Mouse (Mus musculus) forebrain, embryonic 14.5 days (tissue): ENCODE data around the gene Cxcl17. TPM values are rescaled to one million over a fixed set of nuclear protein-coding genes. Genes with fewer than 3 reads are reported as not detected.
"Not testable (repeated sequence)": the region's sequence is repeated elsewhere in the genome, so short reads cannot be mapped to it uniquely, and the experiment has no call there.

ENCODE experiments used
- ATAC-seq: fragments of 200-750 bp; cut with Nextera tagmentation; 2 replicates; pipeline ENCODE4 v1.8.0; 2017; ENCODE audit warnings: mild to moderate bottlenecking, moderate library complexity
- DNase-seq: peaks from one replicate; pipeline ENCODE4 v3.0.0-alpha.2; 2015; ENCODE audit warnings: low spot score
- H3K27ac ChIP-seq: fragments of 300-500 bp; sonication (generic); 2 replicates; pipeline ENCODE4 v1.5.1; 2014; ENCODE audit warnings: low read depth, mild to moderate bottlenecking, control low read depth, low read length, moderate library complexity
- H3K27me3 ChIP-seq: fragments of 300-500 bp; sonication (generic); replicated peaks from 2 replicates; pipeline ENCODE4 v1.6.1; 2014; ENCODE audit warnings: low read length, control low read depth, mixed read lengths; ENCODE audit not compliant: control insufficient read depth, insufficient read depth
- H3K36me3 ChIP-seq: fragments of 300-500 bp; sonication (generic); 2 replicates; pipeline ENCODE4 v1.6.1; 2014; ENCODE audit warnings: low read length, control low read depth; ENCODE audit not compliant: control insufficient read depth, insufficient read depth
- H3K4me1 ChIP-seq: fragments of 300-500 bp; sonication (generic); 2 replicates; pipeline ENCODE4 v1.6.1; 2014; ENCODE audit warnings: antibody characterized with exemption, low read length, control low read depth; ENCODE audit not compliant: control insufficient read depth, insufficient read depth
- H3K4me2 ChIP-seq: fragments of 300-500 bp; sonication (generic); 2 replicates; pipeline ENCODE4 v1.6.1; 2014; ENCODE audit warnings: mild to moderate bottlenecking, control low read depth, low read length
- H3K4me3 ChIP-seq: fragments of 300-500 bp; sonication (generic); 2 replicates; pipeline ENCODE4 v1.5.1; 2014; ENCODE audit warnings: low read depth, low read length, control low read depth
- H3K9ac ChIP-seq: fragments of 300-500 bp; sonication (generic); 2 replicates; pipeline ENCODE4 v1.6.1; 2014; ENCODE audit warnings: mild to moderate bottlenecking, low read length, control low read depth, moderate library complexity
- H3K9me3 ChIP-seq: fragments of 300-500 bp; sonication (generic); replicated peaks from 2 replicates; pipeline ENCODE4 v1.6.1; 2016; ENCODE audit warnings: low read length, control low read depth, mixed read lengths; ENCODE audit not compliant: control insufficient read depth
- WGBS: fragments of 180-500 bp; shearing (Covaris S2); extraction: QIAGEN DNeasy Blood & Tissue Kit; methylation state at CpG from one replicate; pipeline ENCODE4 v1.1.7; 2014; 5-methylcytosine and 5-hydroxymethylcytosine counted together
- polyA plus RNA-seq: library from polyadenylated mRNA; unstranded; fragments of >200 nt; fragmentation: Nextera tagmentation; extraction: Ambion mirVana; gene quantifications from 2 replicates; pipeline ENCODE4 v1.2.1, GENCODE M21; 2014

Cxcl17 gene
- polyA plus RNA-seq, 1 experiment from 2014 or later: not detected

- ATAC-seq: no peak
- WGBS: 93% methylated on average over 3 of the region's 3 CpGs
- H3K27me3 ChIP-seq: no peaks in the 10 kb centered on the region
Observed at GRCm38 (mm10) chr7:25428321-25428720, 15.6 kb upstream of the Cxcl17 start.

GRCm38 (mm10) chr7:25427144-25427543, 14.5 kb upstream of the Cxcl17 start:
- Histone ChIP-seq H3K4me1 (no peaks in the 10 kb centered on the region), H3K9ac (no peak overlapping the region), H3K9me3 (no peaks in the 10 kb centered on the region), H3K27ac (no peak overlapping the region), H3K4me3 (no peak overlapping the region), H3K27me3 (no peaks in the 10 kb centered on the region), H3K4me2 (no peak overlapping the region), H3K36me3 (no peaks in the 10 kb centered on the region)
- DNase-seq: no peak
- WGBS: 84% methylated on average over 5 of the region's 5 CpGs
- ATAC-seq: no peak

More at GRCm38 (mm10) chr7:25428321-25428720, 15.6 kb upstream of the Cxcl17 start:
- H3K4me1 ChIP-seq: 0 out of 2 replicates have a peak, but pooled peaks cover 4% of the 10 kb centered on the region
- H3K9ac ChIP-seq: no peak overlapping the region
- DNase-seq: no peak
- no peak overlapping the region for H3K27ac ChIP-seq
- H3K36me3 ChIP-seq: no peaks in the 10 kb centered on the region
- H3K9me3 ChIP-seq: no peaks in the 10 kb centered on the region
- no peak overlapping the region for H3K4me3 ChIP-seq
- no peak overlapping the region for H3K4me2 ChIP-seq

GRCm38 (mm10) chr7:25426380-25426779, 13.7 kb upstream of the Cxcl17 start:
- H3K36me3 ChIP-seq, H3K4me2 ChIP-seq, H3K4me1 ChIP-seq, H3K9me3 ChIP-seq, ATAC-seq, H3K9ac ChIP-seq, DNase-seq, H3K4me3 ChIP-seq, H3K27me3 ChIP-seq, H3K27ac ChIP-seq: not testable (repeated sequence)
- 91% methylated on average over 4 of the region's 4 CpGs for WGBS

GRCm38 (mm10) chr7:25424429-25424828, 11.7 kb upstream of the Cxcl17 start:
- peak; percentile 94 for DNase-seq
- H3K27me3 ChIP-seq: no peaks in the 10 kb centered on the region
- WGBS: 34% methylated on average over 4 of the region's 4 CpGs
- no peak overlapping the region for H3K9ac ChIP-seq
- peak; percentile 60 for ATAC-seq
- H3K4me1 ChIP-seq: no peaks in the 10 kb centered on the region
- no peaks in the 10 kb centered on the region for H3K9me3 ChIP-seq
- no peak overlapping the region for H3K27ac ChIP-seq
- no peak overlapping the region for H3K4me2 ChIP-seq
- no peak overlapping the region for H3K4me3 ChIP-seq
- H3K36me3 ChIP-seq: no peaks in the 10 kb centered on the region

- Histone ChIP-seq H3K9me3 (no peaks in the 10 kb centered on the region), H3K27me3 (no peaks in the 10 kb centered on the region), H3K9ac (no peak overlapping the region), H3K27ac (no peak overlapping the region), H3K4me1 (no peaks in the 10 kb centered on the region), H3K36me3 (no peaks in the 10 kb centered on the region), H3K4me3 (no peak overlapping the region), H3K4me2 (no peak overlapping the region)
- ATAC-seq (no peak), DNase-seq (no peak)
- WGBS: 65% methylated on average over 16 of the region's 16 CpGs
Observed at GRCm38 (mm10) chr7:25422286-25422841, 9.7 kb upstream of the Cxcl17 start.

- no peak overlapping the region for H3K9ac ChIP-seq
- ATAC-seq (no peak), DNase-seq (no peak)
- no peaks in the 10 kb centered on the region for H3K4me1 ChIP-seq
- no peak overlapping the region for H3K27ac ChIP-seq
- H3K9me3 ChIP-seq: no peaks in the 10 kb centered on the region
- H3K27me3 ChIP-seq: no peaks in the 10 kb centered on the region
- 96% methylated on average over 4 of the region's 4 CpGs for WGBS
- no peaks in the 10 kb centered on the region for H3K36me3 ChIP-seq
- H3K4me3 ChIP-seq: no peak overlapping the region
- no peak overlapping the region for H3K4me2 ChIP-seq
Observed at GRCm38 (mm10) chr7:25419943-25420342, 7.3 kb upstream of the Cxcl17 start.

- no peaks in the 10 kb centered on the region for H3K9me3 ChIP-seq
- ATAC-seq (no peak), DNase-seq (no peak)
- no peaks in the 10 kb centered on the region for H3K36me3 ChIP-seq
- no peak overlapping the region for H3K4me3 ChIP-seq
- H3K4me2 ChIP-seq: no peak overlapping the region
- no peaks in the 10 kb centered on the region for H3K4me1 ChIP-seq
- no peaks in the 10 kb centered on the region for H3K27me3 ChIP-seq
- 79% methylated on average over 8 of the region's 8 CpGs for WGBS
- H3K27ac ChIP-seq: no peak overlapping the region
- no peak overlapping the region for H3K9ac ChIP-seq
Observed at GRCm38 (mm10) chr7:25419536-25419935, 6.8 kb upstream of the Cxcl17 start.

- Histone ChIP-seq H3K4me3 (no peak overlapping the region), H3K27me3 (no peaks in the 10 kb centered on the region), H3K4me1 (no peaks in the 10 kb centered on the region), H3K9me3 (no peaks in the 10 kb centered on the region), H3K27ac (no peak overlapping the region), H3K4me2 (no peak overlapping the region), H3K36me3 (no peaks in the 10 kb centered on the region), H3K9ac (no peak overlapping the region)
- 81% methylated on average over 1 of the region's 1 CpGs for WGBS
- no peak for ATAC-seq
- peak; percentile 39 for DNase-seq
Observed at GRCm38 (mm10) chr7:25417597-25417996, 4.9 kb upstream of the Cxcl17 start.

GRCm38 (mm10) chr7:25411861-25412260, 825 bp downstream of the Cxcl17 start:
- no peak for ATAC-seq
- no peaks in the 10 kb centered on the region for H3K9me3 ChIP-seq
- no peaks in the 10 kb centered on the region for H3K4me1 ChIP-seq
- DNase-seq: no peak
- no peaks in the 10 kb centered on the region for H3K36me3 ChIP-seq
- no peaks in the 10 kb centered on the region for H3K27me3 ChIP-seq
- no peak overlapping the region for H3K9ac ChIP-seq
- WGBS: 90% methylated on average over 3 of the region's 3 CpGs
- no peak overlapping the region for H3K4me3 ChIP-seq
- H3K27ac ChIP-seq: no peak overlapping the region
- no peak overlapping the region for H3K4me2 ChIP-seq
